Mouse (Mus musculus): ENCODE data around the gene Kif13a.
A peak's percentile ranks its signal among the peaks of the same experiment; 100 is the strongest.

Gene Kif13a

DNA sequence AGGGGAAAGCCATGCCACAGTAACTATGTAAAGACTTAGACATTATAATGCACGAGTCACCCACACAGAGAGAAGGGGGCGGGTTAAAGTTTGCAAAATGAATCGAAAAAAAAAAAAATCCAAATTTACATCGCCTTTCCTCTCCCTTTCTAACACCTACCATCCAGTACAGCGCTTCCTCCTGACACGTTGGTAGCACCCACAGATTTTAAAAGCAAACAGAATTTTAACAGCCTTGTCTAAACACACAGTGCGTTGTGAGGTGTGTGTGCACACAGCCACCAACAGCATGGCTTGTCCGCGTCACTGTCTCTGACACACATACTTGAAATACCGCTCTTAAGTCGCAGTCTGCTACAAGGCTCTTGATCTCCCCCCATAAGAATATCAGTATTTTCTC, 94.3 kb downstream of the Kif13a start:
- no peak for DNase-seq (ENCODE audit: low spot score)

- DNase-seq (ENCODE audit: low spot score): no peak
These were observed 94.9 kb downstream of the Kif13a start for GRCm38 (mm10) chr13:46834805-46835204.

GRCm38 (mm10) chr13:46833586-46833985, 96.1 kb downstream of the Kif13a start:
- no peak for DNase-seq (ENCODE audit: low spot score)

DNA sequence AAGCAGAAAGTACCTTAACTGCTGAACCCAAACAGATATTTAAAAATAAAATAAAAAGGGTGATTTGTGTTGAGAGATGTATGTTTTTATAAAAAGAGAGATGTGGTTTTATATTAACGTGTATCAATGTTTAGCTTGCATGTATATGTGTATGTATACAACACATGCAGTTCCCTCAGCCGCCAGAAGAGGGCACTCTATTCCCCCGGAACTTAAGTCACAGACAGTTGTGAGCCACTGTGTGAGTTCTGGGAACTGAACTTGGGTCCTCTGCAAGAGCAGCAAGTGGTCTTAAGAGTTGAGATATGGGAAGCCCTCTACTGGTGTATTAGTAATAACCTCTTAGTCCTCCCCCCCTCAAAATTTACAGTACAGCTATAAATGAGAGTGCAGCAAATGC, 96.7 kb downstream of the Kif13a start:
- no peak for DNase-seq (ENCODE audit: low spot score)

DNA sequence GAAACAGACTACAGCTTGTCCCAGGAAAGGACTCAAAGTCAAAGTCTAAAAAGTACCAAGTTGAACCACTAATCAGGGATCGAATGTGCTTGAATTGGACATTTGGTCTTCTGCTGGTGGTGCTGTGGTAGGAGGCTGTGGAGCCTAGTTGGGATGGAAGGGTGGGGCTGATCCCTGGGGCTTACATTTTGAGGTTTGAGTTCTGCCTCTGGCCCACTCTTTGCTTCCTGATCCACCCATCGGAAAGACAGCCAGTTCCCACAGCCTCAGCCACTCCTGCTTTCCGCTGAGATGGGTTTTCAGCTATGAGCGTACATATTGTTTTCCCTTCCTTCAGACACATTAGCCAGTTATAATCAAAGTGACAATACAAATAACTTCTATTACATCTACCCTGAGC, 106.4 kb downstream of the Kif13a start:
- DNase-seq (ENCODE audit: low spot score): no peak

DNA sequence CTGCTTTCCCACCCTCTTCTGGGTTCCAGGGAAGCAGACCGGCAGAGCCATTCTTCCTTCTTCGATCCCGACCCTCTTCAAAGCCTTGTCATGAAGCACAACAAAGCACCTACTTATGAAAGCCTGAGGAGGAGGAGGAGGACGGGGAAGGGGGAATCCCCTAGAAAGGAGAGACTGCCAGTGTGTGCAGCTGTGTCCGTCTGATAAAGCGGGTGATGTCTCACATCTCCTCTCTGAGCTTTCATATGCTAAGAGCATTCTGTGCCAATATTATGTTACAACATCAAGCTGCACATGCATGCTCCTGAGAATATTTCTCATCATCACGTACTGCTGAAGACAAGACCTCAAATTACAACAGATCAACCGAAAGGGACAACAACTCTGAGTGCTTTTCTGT, 107.5 kb downstream of the Kif13a start:
- DNase-seq (ENCODE audit: low spot score): no peak

GRCm38 (mm10) chr13:46819729-46820223, 109.9 kb downstream of the Kif13a start:
- DNase-seq (ENCODE audit: low spot score): no peak

DNA sequence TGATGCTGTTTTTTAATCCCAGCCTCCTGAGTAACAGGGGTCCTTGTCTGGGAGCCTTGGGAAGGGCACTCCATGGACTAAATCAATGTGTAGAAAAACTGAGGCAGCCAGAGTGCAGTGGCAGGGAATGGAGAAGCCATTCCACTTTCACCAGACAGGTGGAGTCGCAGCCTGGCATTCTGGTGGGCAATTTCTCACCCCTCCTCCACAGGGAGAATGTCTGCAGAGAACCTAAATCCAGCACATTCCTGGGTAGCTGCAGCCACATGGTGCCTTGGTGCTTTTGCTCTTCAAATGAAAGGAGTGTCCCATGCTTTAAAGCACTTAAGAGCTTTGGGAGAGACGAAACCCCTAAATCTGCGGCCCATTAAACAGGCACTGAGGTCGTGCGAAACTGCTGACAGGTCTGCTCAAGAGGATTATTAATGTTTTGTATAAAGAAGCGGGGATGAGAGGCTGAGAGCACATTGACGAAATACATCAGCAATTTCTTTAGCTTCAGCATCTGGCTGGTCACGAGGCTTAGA, 110.4 kb downstream of the Kif13a start:
- no peak for DNase-seq (ENCODE audit: low spot score)

- no peak for DNase-seq (ENCODE audit: low spot score)
These were observed 111.3 kb downstream of the Kif13a start for GRCm38 (mm10) chr13:46818374-46818773.

DNA sequence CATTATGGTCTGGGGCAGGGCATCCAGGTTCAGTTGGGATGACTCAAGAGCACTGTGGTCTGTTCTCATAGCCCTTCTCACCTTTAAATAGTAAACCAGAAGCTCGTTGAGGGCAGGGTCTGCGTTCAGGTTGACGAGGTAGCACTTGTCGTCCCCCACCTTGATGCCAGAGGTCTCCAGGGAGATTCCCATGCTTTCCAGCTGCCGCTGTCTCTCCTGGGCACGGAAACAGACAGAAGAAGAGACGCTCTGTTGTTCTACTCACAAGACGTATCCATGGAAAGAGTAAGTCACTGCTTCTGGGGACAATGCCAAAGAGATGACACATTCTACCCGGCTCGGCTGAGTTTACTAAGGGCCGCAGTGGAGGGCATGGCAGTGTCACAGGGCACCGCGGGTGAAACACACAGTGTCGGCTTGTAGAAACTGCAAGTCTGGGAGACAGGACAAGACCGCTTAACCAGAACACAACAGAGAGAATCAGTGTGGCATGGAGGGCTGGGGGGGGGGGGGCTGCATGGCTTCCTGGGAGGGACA, 117.0 kb downstream of the Kif13a start:
- DNase-seq (ENCODE audit: low spot score): no peak

- DNase-seq (ENCODE audit: low spot score): no peak
These were observed 118.0 kb downstream of the Kif13a start for GRCm38 (mm10) chr13:46811696-46812095.

DNA sequence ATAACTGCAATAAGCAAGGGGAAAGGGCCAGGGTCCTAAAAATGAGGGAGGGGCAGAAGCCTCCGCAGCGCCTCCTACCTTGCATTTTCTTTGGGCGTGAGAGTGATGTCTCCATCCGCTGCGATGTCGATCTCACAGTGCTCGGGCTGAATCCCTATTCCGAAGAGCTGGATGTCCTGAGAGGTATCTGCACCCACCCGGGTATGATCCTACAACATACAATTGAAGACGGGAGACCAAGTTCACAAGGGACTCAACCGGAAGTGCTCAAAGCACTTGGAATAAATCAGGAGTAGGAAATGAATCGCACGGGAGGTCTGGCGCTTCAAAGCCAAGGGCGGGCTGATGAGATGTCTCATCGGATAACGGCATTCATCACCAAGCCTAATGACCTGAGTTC, 119.1 kb downstream of the Kif13a start:
- DNase-seq (ENCODE audit: low spot score): no peak

DNA sequence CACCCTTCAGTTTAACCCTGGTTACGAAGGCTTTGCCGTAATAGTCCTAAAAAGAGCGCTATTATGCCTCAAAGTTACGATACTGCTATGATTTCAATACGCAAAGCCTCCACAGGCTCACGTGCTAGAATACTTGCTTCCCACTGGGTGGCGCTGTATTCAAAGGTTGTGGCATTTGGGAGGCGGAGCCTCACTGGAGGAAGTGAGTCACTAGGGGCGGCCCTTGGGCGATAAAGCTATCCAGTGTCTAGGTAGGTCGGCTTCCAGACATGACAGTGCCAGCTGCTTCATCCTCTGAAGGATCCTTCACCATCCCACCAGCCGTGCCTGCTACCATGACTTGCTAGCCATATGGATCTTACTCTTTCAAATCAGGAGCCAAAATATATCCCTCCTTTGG, 119.6 kb downstream of the Kif13a start:
- DNase-seq (ENCODE audit: low spot score): peak; percentile 54

GRCm38 (mm10) chr13:46807901-46808300, 121.8 kb downstream of the Kif13a start:
- DNase-seq (ENCODE audit: low spot score): no peak

DNA sequence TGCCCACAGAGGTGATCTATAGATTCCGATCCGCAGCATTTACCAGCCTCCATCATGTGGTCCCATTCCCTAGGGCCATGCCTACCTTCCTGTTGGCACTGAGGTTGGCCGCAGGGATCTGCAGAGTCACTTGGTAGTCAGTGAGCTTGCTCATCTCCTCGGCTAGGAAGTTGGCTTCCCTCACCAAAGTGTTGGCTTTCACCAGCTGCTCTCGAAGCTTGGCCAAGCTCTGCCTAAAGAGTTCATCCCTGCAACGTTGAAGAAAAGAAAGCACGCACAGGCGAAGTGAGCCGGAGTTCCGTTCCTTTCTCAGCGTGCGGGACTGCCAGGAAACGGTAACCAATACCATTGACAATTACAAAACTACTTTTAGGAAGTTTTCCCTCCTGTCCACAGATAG, 128.5 kb downstream of the Kif13a start:
- DNase-seq (ENCODE audit: low spot score): no peak

GRCm38 (mm10) chr13:46798156-46798555, 131.5 kb downstream of the Kif13a start:
- peak; percentile 46 for DNase-seq (ENCODE audit: low spot score)

GRCm38 (mm10) chr13:46796381-46796780, 133.3 kb downstream of the Kif13a start:
- DNase-seq (ENCODE audit: low spot score): no peak

- no peak for DNase-seq (ENCODE audit: low spot score)
These were observed 135.8 kb downstream of the Kif13a start for GRCm38 (mm10) chr13:46793824-46794223.

DNA sequence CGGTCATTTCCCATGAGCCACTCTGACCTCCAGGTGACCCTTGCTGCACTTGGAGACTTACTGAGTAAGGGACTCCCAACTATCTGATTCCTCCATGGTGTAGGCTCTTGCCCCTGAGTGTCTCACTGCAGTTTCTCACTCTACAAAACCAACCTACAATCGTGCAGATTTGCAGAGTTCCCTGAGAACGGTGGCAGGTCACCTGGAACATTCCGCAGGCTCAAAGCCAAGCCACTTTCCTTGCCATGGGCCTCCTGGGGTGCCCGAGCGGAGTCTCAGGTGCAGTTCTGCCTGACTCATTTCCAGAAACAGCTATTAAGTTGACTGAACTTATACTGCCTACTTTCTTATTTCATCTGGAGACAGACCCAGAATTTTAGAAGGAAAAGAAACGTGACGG, 141.2 kb downstream of the Kif13a start:
- DNase-seq (ENCODE audit: low spot score): peak; percentile 38

- no peak for DNase-seq (ENCODE audit: low spot score)
These were observed 142.8 kb downstream of the Kif13a start for GRCm38 (mm10) chr13:46786836-46787235.

GRCm38 (mm10) chr13:46786064-46786561, 143.6 kb downstream of the Kif13a start:
- no peak for DNase-seq (ENCODE audit: low spot score)

DNA sequence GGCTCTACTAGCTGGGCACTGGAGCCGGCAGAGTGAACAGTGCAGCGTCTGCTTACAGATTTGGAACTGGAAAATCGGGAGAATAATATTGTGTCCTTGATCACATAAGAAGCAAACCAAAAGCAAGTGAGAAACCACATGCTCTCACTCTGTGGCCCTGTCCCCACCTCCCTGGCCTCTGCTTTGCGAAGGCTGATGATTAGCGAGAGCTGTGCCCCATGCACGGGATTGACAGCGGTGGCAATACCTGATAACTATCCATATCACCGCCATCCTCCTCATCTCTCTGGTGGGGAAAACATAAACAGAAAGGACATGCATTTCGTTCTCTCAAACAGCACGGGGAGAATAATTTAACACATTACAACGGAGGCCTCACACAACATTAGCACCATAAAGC, 149.3 kb downstream of the Kif13a start:
- DNase-seq (ENCODE audit: low spot score): no peak

GRCm38 (mm10) chr13:46779831-46780230, 149.8 kb downstream of the Kif13a start:
- no peak for DNase-seq (ENCODE audit: low spot score)

DNA sequence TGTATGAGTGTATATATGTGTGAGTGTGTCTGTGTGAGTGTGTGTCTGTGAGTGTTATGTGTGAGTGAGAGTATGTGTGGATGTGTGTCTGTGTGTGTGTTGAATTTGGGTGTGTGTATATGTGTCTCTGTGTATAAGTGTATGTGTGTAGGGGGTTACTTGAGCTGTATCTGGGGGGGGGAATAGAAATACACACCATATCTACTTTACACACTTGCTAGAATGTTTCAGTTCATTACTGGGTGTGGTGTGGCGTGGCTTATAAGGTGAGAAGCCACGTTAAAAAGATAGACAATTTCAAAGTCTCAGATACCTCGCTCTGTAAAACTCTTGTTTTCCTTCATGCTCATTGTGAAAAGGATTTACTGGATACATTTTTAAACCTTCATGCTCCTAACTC, 152.2 kb downstream of the Kif13a start:
- no peak for DNase-seq (ENCODE audit: low spot score)

Data from urinary bladder, postnatal 14 days (tissue).